In genomic region chr11:35977096-35977495, GRCm38 (mm10) we compare ENCODE assay signal across 9 mouse cellular contexts. TPM values are rescaled to one million over a fixed set of nuclear protein-coding genes. Genes with fewer than 3 reads are reported as not detected.
A peak's percentile ranks its signal among the peaks of the same experiment; 100 is the strongest.
DNase-seq lines count a peak whose midpoint lies in the region; ATAC-seq and TF ChIP-seq lines count a peak whose summit lies in the region.
"Had no signal": no experiment of that assay in that cellular context is flagged by ENCODE, and none has a peak within 500 bp of the region (broad histone marks: within the 10 kb centered on the region; RNA-seq: fewer than 3 reads in every experiment).

No protein-coding gene starts in this region.

- TF ChIP-seq POLR2A in heart, adult 2 months (IDR thresholded peaks at IDR 0.05; ENCODE audit: insufficient read depth, low read depth, low read length) = no peak

- TF ChIP-seq EP300 in heart, adult 2 months (IDR thresholded peaks at IDR 0.05; ENCODE audit: insufficient read depth, low read depth, low read length) = no peak

- TF ChIP-seq CTCF in heart, adult 2 months (IDR thresholded peaks at IDR 0.05) = no peak

- DNase-seq in limb, embryonic 10.5 days (ENCODE audit: low spot score) = no peak
- DNase-seq in ovary, postnatal 36 days (ENCODE audit: low spot score) = no peak
- DNase-seq in spleen, postnatal 14 days (ENCODE audit: low spot score in 2 of 2) = no peak
- DNase-seq in heart, adult 2 months = no peak

- no peaks in the 10 kb centered on the region for H3K79me2 ChIP-seq in heart, adult 2 months (replicated peaks; ENCODE audit: control insufficient read depth, insufficient read depth, low read length)

- H3K27me3 ChIP-seq in limb, embryonic 13.5 days = peaks cover 52% of the 10 kb centered on the region
- H3K27me3 ChIP-seq in limb, embryonic 10.5 days (ENCODE audit: low read depth, poor library complexity, severe bottlenecking) = peaks cover 61% of the 10 kb centered on the region
- peaks cover 24% of the 10 kb centered on the region for H3K27me3 ChIP-seq in forebrain, embryonic 12.5 days
- peaks cover 22% of the 10 kb centered on the region for H3K27me3 ChIP-seq in hindbrain, embryonic 12.5 days
- H3K27me3 ChIP-seq in midbrain, embryonic 16.5 days (ENCODE audit: control insufficient read depth, insufficient read depth, low read depth, low read length) = 0 out of 2 replicates have a peak, but pooled peaks cover 2% of the 10 kb centered on the region
- peaks cover 12% of the 10 kb centered on the region for H3K27me3 ChIP-seq in heart, adult 2 months (ENCODE audit: control insufficient read depth, insufficient read depth, low read length)

- H3K4me1 ChIP-seq in limb, embryonic 13.5 days = peaks cover 10% of the 10 kb centered on the region
- H3K4me1 ChIP-seq in limb, embryonic 10.5 days = peaks cover 20% of the 10 kb centered on the region
- peaks cover 56% of the 10 kb centered on the region for H3K4me1 ChIP-seq in forebrain, embryonic 12.5 days
- H3K4me1 ChIP-seq in hindbrain, embryonic 12.5 days = peaks cover 63% of the 10 kb centered on the region
- H3K4me1 ChIP-seq in midbrain, embryonic 16.5 days (ENCODE audit: control insufficient read depth, insufficient read depth, low read length) = peaks cover 20% of the 10 kb centered on the region
- H3K4me1 ChIP-seq in heart, adult 2 months (ENCODE audit: control insufficient read depth, insufficient read depth, low read length) = no peaks in the 10 kb centered on the region

- H3K27ac ChIP-seq in limb, embryonic 13.5 days = no peak overlapping the region
- no peak overlapping the region for H3K27ac ChIP-seq in limb, embryonic 10.5 days
- no peak overlapping the region for H3K27ac ChIP-seq in forebrain, embryonic 12.5 days
- peak overlapping the region; percentile 8; the same call in 1 of the 2 replicates for H3K27ac ChIP-seq in hindbrain, embryonic 12.5 days
- H3K27ac ChIP-seq in midbrain, embryonic 16.5 days (ENCODE audit: low read length) = peak overlapping the region; percentile 48
- no peak overlapping the region for H3K27ac ChIP-seq in heart, adult 2 months
- H3K27ac ChIP-seq: limb, embryonic 12.5 days had no signal

- peak overlapping the region; percentile 5; the same call in 1 of the 2 replicates for H3K4me2 ChIP-seq in limb, embryonic 13.5 days (replicated peaks)
- peak overlapping the region; percentile 17; the same call in 1 of the 2 replicates for H3K4me2 ChIP-seq in forebrain, embryonic 12.5 days
- peak overlapping the region; percentile 89 for H3K4me2 ChIP-seq in hindbrain, embryonic 12.5 days (replicated peaks)
- peak overlapping the region; percentile 56 for H3K4me2 ChIP-seq in midbrain, embryonic 16.5 days (ENCODE audit: low read length)
- H3K4me2 ChIP-seq: limb, embryonic 12.5 days had no signal

- intact Hi-C loops in heart, adult 2 months (cut with DNase I) = no loop called here

- no peak overlapping the region for H3K4me3 ChIP-seq in limb, embryonic 13.5 days
- no peak overlapping the region for H3K4me3 ChIP-seq in limb, embryonic 10.5 days
- H3K4me3 ChIP-seq in forebrain, embryonic 12.5 days (replicated peaks) = no peak overlapping the region
- H3K4me3 ChIP-seq in hindbrain, embryonic 12.5 days = no peak overlapping the region
- peak overlapping the region; percentile 16 for H3K4me3 ChIP-seq in midbrain, embryonic 16.5 days (ENCODE audit: low read depth, low read length)
- no peak overlapping the region for H3K4me3 ChIP-seq in heart, adult 2 months
- H3K4me3 ChIP-seq: limb, embryonic 12.5 days had no signal

- no peaks in the 10 kb centered on the region for H3K36me3 ChIP-seq in limb, embryonic 13.5 days
- no peaks in the 10 kb centered on the region for H3K36me3 ChIP-seq in limb, embryonic 10.5 days
- H3K36me3 ChIP-seq in forebrain, embryonic 12.5 days (replicated peaks) = no peaks in the 10 kb centered on the region
- no peaks in the 10 kb centered on the region for H3K36me3 ChIP-seq in hindbrain, embryonic 12.5 days
- H3K36me3 ChIP-seq in midbrain, embryonic 16.5 days (ENCODE audit: control insufficient read depth, insufficient read depth, low read length) = no peaks in the 10 kb centered on the region
- no peaks in the 10 kb centered on the region for H3K36me3 ChIP-seq in heart, adult 2 months (ENCODE audit: control insufficient read depth, insufficient read depth, low read length)
- H3K36me3 ChIP-seq: limb, embryonic 12.5 days had no signal

- WGBS in limb, embryonic 13.5 days = 74% methylated on average over 6 of the region's 6 CpGs
- 69% methylated on average over 6 of the region's 6 CpGs for WGBS in limb, embryonic 10.5 days
- WGBS in forebrain, embryonic 12.5 days = 38% methylated on average over 6 of the region's 6 CpGs
- 46% methylated on average over 6 of the region's 6 CpGs for WGBS in hindbrain, embryonic 12.5 days
- 33% methylated on average over 6 of the region's 6 CpGs for WGBS in midbrain, embryonic 16.5 days
- WGBS in heart, adult 2 months = 70% methylated on average over 6 of the region's 6 CpGs

- H3K9me3 ChIP-seq in limb, embryonic 13.5 days = no peaks in the 10 kb centered on the region
- H3K9me3 ChIP-seq in limb, embryonic 10.5 days (replicated peaks) = no peaks in the 10 kb centered on the region
- H3K9me3 ChIP-seq in forebrain, embryonic 12.5 days = no peaks in the 10 kb centered on the region
- no peaks in the 10 kb centered on the region for H3K9me3 ChIP-seq in hindbrain, embryonic 12.5 days (replicated peaks)
- H3K9me3 ChIP-seq in midbrain, embryonic 16.5 days (replicated peaks; ENCODE audit: control insufficient read depth, low read length, poor library complexity, severe bottlenecking) = no peaks in the 10 kb centered on the region
- H3K9me3 ChIP-seq: limb, embryonic 12.5 days had no signal

- no peak for ATAC-seq in limb, embryonic 13.5 days (ENCODE audit: low FRiP score, low read depth)
- no peak for ATAC-seq in forebrain, embryonic 12.5 days (ENCODE audit: low FRiP score)
- ATAC-seq in hindbrain, embryonic 12.5 days (ENCODE audit: low FRiP score) = no peak
- ATAC-seq in midbrain, embryonic 16.5 days = no peak

- no peak overlapping the region for H3K9ac ChIP-seq in limb, embryonic 13.5 days
- H3K9ac ChIP-seq in forebrain, embryonic 12.5 days = no peak overlapping the region
- peak overlapping the region; percentile 6; the same call in 1 of the 2 replicates for H3K9ac ChIP-seq in hindbrain, embryonic 12.5 days
- H3K9ac ChIP-seq in midbrain, embryonic 16.5 days (ENCODE audit: low read depth, low read length) = no peak overlapping the region
- no peak overlapping the region for H3K9ac ChIP-seq in heart, adult 2 months (ENCODE audit: low read depth, low read length)
- H3K9ac ChIP-seq: limb, embryonic 12.5 days had no signal

RNA-seq across cellular contexts. Expression of gene Wwc1, which starts 3.2 kb away (rescaled TPM):
- polyA plus RNA-seq in limb, embryonic 13.5 days (2015; fragmentation: Nextera tagmentation; extraction: Ambion mirVana) = 3.1 and 4.6 TPM in 2 replicates
- 1.9 and 2.2 TPM in 2 replicates for polyA plus RNA-seq in limb, embryonic 10.5 days (2016; fragmentation: Nextera tagmentation; extraction: Ambion mirVana)
- polyA plus RNA-seq in forebrain, embryonic 12.5 days (2016; fragmentation: Nextera tagmentation; extraction: Ambion mirVana) = 6.7 and 10.3 TPM in 2 replicates
- polyA plus RNA-seq in hindbrain, embryonic 12.5 days (2016; fragmentation: Nextera tagmentation; extraction: Ambion mirVana) = 14.6 and 15.2 TPM in 2 replicates
- polyA plus RNA-seq in midbrain, embryonic 16.5 days (2015; fragmentation: Nextera tagmentation; extraction: Ambion mirVana) = 6.9 and 7.8 TPM in 2 replicates
- total RNA-seq in heart, adult 2 months (2021) = 1 to 10 TPM in 1 of 2 experiments, under 1 TPM in 1; 0.84 to 2.1 TPM
- 0.50 and 1.1 TPM in 2 replicates for polyA plus RNA-seq in heart, adult 2 months (2012; rRNA removed)

Comparison
In these comparisons a context has a peak if more than half of its experiments do, and no peak if none do; other contexts are left out.
1. H3K27ac ChIP-seq: peak in hindbrain, embryonic 12.5 days (single experiment) and midbrain, embryonic 16.5 days (single experiment); none in limb, embryonic 13.5 days (single experiment), limb, embryonic 10.5 days (single experiment), forebrain, embryonic 12.5 days (single experiment) and heart, adult 2 months (single experiment).
2. H3K4me2 ChIP-seq: peak in every context shown above with its lines; median percentile 89 in hindbrain, embryonic 12.5 days; 56 in midbrain, embryonic 16.5 days; 17 in forebrain, embryonic 12.5 days; 5 in limb, embryonic 13.5 days.